Mouse (Mus musculus) T-cell, adult 2 months (primary cell): ENCODE data around the gene Sar1a.

Experiments
- DNase-seq: peaks from one replicate; pipeline ENCODE4 v3.0.0; 2022; ENCODE audit warnings: low spot score

Gene Sar1a

DNA sequence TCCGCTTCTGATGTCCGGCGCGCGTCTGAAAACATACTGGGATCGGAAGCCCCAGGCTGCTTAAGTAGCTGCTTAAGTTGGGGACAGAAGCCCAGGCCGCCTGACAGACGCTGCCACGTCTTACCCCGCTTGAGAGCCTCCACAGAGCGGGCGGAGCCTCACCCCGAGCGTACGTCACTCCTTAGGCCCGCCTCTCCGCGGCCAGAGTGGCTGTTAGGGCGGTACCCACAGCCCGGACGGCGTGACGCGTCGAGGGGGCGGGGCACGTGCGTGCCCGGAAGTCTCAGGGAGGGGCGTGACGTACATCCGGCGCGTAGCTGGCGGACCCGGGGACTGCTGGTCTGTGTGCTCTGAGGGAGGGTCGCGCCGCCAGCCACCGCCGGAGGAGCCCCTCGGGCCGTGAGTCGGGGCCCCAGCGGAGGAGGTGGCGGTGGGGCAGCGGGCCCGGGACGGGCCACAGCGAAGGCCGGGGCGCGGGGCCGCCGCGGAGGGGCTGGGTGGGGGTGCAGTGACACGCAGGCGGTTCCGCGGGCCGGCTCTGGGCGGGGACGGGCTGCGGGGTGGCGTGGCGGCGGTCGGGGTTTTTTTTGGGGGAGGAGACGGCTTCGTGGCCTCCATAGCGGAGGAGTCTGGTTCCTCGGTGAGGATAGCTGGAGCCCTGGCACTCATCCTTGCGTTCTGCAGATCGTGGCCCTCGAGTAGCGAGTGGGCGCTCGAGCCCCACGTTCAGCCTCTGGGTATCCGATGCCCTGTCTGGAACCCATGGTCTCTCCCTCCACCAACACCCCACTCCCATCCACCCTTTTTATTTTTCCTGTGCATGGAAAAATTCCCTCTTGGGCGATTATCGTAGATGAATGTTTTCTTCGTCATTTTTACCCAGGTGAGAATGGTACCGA is at the start of gene Sar1a:
Gene Sar1a, plus strand, starts transcription at position 285 of the 899 bp plus-strand sequence.
- peak; percentile 98 for DNase-seq

DNA sequence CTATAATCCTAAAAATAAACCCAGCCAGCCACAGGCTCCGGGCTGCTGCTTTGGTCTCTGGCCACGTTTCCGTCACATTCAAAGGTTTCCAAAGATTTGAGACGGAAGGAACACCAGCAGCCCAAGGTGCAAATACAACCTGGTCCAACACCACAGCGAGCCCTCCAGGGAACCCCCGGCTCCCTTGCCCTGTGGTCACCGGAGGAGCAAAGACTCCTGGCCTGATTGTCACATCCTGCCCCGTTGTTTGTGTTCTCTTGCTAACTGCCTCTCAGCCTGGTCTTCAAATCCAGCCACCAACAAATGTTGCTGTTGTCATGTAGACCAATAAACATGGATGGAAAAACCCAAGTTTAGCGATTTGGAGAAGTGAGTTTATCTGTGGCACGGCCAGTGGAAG is 47.7 kb upstream of the Sar1a start:
- DNase-seq = no peak

DNA sequence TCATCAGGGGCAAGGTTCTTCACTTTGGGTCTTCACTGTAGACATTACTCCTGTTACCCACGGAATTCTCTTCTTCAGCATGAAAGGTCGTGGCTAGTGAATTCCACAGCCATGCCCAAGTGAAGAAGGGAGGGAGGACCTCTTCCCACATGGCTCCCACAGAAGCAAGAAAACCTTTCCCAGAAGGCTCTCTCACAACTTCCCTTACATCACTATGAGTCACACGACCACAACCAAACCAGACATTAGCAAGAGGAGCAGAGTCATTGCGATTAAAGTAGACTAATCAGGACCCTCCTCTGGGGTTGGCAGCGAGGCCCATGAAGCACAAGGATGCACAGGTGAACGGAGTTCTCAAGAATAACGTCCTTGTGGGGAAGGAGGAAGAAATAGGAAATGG is 43.0 kb upstream of the Sar1a start:
- no peak for DNase-seq

GRCm38 (mm10) chr10:61640363-61640762 is 39.7 kb upstream of the Sar1a start:
- no peak for DNase-seq

DNA sequence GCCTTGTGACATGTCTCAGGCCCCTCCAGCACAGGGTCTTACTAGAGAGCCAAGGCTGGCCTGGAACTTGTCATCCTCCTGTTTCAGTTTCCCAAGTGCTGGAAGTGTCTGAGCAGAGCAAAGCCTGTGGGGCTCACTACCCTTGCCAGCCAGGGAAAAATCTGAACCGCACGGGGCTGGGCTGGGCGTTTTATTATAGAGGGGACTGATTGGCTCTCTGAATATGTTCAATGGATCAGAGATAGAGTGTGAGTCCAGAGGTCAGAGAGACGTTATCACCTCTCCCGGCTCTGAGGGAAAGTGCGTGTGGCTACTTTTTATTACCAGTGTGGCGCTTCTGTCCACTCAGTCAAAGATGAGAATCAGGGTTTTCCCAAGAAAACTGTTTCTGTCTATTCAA is 33.5 kb upstream of the Sar1a start:
- DNase-seq = no peak

- DNase-seq = peak; percentile 76
Measured at GRCm38 (mm10) chr10:61647790-61648736, 32.0 kb upstream of the Sar1a start, which contains the start of gene Ppa1. Ppa1 (plus strand) TSS chr10:61648552.

DNA sequence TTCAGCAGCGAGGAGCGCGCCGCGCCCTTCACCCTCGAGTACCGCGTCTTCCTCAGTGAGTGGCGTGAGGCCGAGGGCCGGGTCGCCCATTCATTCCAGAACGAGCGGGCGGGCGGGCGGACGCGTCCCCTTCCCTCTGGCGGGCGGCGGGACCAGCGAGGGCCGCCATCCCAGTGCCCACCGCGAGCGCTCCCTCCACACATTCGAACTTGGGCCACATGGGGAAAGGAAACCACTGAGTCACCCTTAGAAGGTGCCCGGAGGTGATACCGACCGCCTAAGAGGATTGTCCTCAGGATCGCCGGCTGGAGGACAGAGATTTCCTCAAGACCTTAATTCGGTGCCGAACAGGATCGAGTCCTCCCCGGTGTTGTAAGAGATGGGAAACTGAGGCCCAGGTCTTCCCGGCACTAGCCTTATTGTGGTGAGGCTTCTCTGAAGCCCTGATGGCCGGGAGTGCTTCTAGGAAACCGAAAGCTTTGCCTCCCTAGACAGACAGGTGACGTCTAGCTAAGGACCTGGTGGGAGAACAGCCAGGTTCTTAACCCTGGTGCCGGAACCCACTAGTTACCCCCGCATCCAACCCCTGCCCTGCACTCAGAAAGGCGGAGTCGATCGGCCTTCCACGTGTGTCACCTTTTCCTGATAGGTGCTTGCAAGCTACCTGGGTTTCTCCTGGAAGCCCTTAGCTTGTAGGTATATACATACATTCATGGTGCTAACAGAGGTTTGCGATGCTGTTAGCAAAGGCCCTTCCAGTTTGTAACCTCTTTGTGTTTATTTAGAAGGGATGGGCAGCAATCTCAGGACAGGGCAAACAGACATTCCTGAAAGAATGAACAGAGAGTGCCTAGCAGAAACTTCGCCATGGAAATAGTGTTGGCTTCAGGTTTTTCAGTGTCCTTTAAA is 31.1 kb upstream of the Sar1a start:
- peak; percentile 9 for DNase-seq

- no peak for DNase-seq
Measured at GRCm38 (mm10) chr10:61654105-61654504, 26.0 kb upstream of the Sar1a start.

GRCm38 (mm10) chr10:61654691-61655090 is 25.4 kb upstream of the Sar1a start:
- DNase-seq = no peak

DNA sequence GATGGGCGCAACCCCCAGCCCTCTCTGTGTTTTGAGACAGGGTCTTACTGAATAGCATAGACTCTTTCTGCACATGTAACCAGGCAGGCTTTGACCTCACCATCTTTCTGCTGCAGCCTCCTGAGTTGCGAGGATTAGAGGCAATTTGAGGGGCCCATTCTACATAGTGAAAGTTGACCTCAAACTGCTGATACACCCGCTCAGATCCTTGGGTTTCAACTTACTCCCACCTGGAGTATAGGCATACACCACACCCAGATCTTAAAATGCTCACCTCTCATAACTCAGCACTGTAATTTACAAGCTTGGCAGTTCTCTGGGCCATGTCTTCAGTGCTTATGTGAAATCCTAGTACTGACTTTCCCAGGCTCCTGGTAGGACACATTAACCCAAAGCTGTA is 24.9 kb upstream of the Sar1a start:
- no peak for DNase-seq

DNA sequence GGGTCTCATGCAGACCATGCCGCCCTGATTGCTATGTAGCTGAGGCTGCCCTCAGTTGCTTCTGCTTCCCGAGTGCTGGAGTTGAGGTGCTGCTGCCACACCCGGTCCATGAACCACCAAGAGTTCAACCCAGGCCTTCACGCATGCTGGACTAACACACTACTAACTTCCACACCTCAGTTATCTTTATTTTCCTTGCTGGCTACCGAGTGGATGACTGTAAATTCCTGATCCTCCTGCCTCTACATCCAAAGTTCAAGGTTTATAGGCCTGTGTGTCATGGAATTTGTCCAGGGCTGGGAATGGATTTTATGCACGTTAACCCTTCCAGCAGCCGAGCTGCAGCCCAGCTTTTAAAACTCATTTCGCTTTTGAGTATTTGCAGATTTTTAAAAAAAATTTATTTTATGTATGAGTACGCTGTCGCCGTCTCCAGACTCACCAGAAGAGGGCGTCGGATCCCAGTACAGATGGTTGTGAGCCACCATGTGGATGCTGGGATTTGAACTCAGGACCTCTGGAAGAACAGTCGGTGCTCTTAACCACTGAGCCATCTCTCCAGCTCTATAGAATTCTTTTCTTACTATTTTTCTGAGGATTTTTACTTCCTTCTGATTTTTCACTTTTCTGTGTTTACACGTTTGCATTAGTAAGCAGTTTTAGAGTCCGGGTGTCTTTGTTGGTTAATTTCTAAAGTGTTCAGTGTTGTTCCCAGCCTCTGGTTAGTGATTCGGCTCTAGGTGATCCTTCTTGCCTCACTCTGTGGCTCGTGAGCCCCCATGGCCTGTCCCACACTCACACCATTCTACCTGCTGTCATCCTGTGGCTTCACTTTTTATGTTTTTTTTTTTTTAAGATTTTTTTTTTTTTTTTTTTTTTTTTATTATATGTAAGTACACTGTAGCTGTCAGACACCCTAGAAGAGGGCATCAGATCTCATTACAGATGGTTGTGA is 22.9 kb upstream of the Sar1a start:
- no peak for DNase-seq

- DNase-seq = peak; percentile 48
Measured at GRCm38 (mm10) chr10:61657985-61658384, 22.1 kb upstream of the Sar1a start.

DNA sequence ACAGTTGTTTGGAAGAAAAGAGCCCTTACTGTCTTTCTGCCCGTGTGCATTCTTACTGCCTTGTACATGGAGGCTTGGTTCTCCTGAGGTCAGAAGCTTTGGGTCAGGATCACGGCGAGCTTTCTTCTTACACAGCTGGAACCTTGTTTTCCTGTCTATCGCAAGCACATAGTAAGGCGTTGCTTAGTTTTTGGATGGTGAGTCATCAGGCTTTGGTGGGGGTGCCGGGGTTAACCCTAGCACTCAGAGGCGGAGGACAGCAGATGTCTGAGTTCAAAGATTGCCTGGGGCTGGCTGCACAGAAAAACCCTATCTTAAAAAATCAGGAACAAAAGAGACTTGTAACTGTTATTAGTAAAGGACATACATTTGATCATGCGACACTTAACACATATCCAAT is 18.2 kb upstream of the Sar1a start:
- DNase-seq = no peak

DNA sequence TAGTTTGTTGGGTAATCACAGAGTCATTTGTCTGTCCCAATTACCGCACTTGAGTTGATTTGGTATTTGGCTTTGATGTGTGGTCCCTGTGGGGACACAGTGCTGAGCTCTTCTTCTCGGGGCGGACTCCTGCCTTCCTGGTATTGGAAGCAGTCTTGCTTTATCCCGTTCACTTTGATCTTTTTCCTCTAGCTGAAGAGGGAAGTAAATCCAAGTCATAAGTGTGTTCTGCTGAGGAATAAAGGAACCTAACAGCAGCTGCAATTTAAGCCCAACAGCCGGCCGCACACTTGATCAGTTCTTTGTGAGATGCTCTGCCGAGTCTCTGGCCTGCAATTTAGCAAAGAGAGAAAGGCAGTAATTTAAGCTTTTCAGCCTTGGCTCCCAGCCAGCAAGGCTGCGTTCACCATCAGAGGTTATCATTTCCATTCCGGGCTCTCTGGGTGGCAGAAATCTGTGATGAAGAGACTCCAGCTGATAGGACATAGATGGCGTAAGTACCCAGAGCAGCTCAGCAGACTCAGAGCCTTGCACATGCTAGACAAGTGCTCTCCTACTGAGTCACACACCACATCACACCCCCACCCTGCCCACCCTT is 17.6 kb upstream of the Sar1a start:
- no peak for DNase-seq

GRCm38 (mm10) chr10:61665111-61665510 is 15.0 kb upstream of the Sar1a start:
- no peak for DNase-seq

DNA sequence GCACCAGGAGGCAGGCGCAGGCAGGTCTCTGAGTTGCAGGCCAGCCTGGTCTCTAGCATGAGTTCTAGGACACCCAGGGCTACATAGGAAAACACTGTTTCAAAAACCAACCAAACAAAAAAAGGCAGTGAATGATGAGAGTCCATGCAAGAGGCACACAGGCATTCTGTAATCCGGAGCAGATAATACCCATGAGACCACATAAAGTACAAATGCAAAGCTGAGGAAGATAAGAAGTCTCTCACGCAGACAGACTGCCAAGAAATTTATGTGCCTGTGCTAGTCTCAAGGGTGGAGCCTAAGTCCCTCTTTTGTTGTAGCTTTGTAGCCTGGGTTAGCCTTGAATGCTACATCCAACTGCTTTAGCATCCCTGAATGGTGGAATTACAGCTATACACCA is 14.4 kb upstream of the Sar1a start:
- no peak for DNase-seq

DNA sequence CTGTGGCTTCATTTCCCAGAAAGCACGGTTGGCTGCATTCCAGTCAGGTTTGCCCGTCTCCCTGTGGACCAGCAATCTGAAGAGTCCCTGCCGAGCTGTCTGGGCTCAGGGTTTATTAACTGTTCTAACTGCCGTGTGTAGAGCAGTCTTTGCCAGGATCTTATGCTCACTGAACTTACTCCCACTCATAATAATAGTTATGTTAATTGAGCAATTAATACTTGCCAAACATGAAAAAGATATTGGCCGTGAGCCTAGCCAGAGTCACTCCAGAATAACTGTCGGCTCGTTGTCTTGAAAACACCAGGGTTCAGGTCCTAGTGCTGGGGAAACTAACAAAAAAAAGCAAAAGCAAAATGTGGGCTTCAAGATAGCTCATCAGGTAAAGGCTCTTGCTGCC is 10.8 kb upstream of the Sar1a start:
- DNase-seq = no peak

GRCm38 (mm10) chr10:61669896-61670295 is 10.2 kb upstream of the Sar1a start:
- DNase-seq = no peak

GRCm38 (mm10) chr10:61670758-61671157 is 9.3 kb upstream of the Sar1a start:
- no peak for DNase-seq

GRCm38 (mm10) chr10:61675935-61676334 is 4.2 kb upstream of the Sar1a start:
- no peak for DNase-seq
